Mouse (Mus musculus): ENCODE results near the gene Gpr158. TPM values are rescaled to one million over a fixed set of nuclear protein-coding genes. Genes with fewer than 3 reads are reported as not detected.

Gpr158 gene
- polyA plus RNA-seq (2015; fragmentation: Nextera tagmentation; extraction: Ambion mirVana): 0.03 and 0.05 TPM in 2 replicates

DNA sequence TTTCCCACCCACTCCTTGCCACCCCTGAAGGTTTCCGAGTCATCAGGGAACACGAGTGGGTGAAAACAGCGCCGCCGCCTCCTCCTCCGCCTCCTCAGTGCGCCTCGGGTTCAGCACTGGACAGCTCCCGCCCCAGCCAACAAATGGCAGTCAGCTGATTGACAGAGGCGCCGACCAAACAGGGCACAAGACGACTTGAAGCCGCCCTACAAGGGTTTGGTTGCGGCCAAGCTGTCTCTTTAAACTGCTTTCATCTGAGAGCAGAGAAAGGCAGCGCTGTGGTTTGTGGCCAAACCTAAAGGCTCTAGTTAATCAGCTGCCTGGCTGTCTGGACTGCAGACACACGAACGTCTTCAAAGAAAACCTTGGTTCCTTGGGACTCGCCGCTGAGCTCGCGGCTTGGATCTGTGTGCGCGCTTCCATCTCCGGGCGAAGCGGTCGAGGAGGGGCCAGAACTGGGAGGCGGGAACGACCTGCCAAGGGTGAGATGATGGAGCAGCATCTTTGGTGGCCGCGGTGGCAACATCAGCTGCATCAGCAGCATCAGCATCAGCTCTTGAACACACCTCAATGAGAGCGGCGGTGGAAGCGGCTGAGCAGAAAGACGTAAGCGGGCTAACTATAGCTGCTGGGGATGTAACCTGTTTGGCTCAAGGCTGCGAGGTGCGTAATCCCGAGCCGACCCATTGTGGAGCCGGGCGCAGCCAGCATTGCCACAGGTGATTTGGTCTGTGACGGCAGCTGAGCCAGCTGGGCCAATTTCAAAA lies at the start of gene Gpr158:
Gene Gpr158, plus strand, starts transcription at position 198 of the 767 bp plus-strand sequence.
- 4% methylated on average over 43 of the region's 43 CpGs for WGBS
- Histone ChIP-seq H3K4me3 (replicated peaks) (peak within 1 kb of the TSS; percentile 39), H3K9ac (no peak within 1 kb of the TSS), H3K4me1 (replicated peaks) (no peaks in the 10 kb centered on the region), H3K4me2 (replicated peaks) (peak within 1 kb of the TSS; percentile 67), H3K27ac (no peak within 1 kb of the TSS), H3K27me3 (replicated peaks) (peaks cover 19% of the 10 kb centered on the region), H3K36me3 (no peaks in the 10 kb centered on the region), H3K9me3 (no peaks in the 10 kb centered on the region)
- peak; percentile 94 for ATAC-seq

GRCm38 (mm10) chr2:21343821-21344220 lies 23.5 kb upstream of the Gpr158 start:
- no peaks in the 10 kb centered on the region for H3K36me3 ChIP-seq
- H3K27ac ChIP-seq: no peak overlapping the region
- no peaks in the 10 kb centered on the region for H3K27me3 ChIP-seq (replicated peaks)
- no peak for ATAC-seq
- no peaks in the 10 kb centered on the region for H3K4me1 ChIP-seq (replicated peaks)
- no peaks in the 10 kb centered on the region for H3K9me3 ChIP-seq
- no peak overlapping the region for H3K4me3 ChIP-seq (replicated peaks)
- no peak overlapping the region for H3K9ac ChIP-seq
- H3K4me2 ChIP-seq (replicated peaks): no peak overlapping the region
- WGBS: 75% methylated on average over 5 of the region's 5 CpGs

DNA sequence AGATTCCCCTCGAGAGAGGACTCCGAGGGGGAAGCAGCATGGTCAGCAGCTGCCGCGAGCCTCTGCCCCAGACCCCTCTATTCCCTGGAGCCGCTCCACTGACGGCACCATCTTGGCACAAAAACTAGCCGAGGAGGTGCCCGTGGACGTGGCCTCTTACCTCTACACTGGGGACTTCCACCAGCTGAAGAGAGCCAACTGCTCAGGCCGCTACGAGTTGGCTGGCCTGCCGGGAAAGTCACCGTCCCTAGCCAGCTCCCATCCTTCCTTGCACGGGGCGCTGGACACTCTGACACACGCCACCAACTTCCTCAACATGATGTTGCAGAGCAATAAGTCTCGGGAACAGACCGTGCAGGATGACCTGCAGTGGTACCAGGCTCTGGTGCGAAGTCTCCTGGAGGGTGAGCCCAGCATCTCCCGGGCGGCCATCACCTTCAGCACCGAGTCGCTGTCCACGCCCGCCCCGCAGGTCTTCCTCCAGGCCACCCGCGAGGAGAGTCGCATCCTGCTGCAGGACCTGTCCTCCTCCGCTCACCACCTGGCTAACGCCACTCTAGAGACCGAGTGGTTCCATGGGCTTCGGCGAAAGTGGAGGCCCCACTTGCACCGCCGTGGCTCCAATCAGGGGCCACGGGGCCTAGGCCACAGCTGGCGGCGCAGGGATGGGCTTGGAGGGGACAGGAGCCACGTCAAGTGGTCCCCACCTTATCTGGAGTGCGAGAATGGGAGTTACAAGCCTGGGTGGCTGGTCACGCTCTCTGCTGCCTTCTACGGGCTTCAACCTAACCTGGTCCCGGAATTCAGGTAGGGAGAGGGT lies 1.2 kb downstream of the Gpr158 start:
- no peak overlapping the region for H3K27ac ChIP-seq
- H3K4me2 ChIP-seq (replicated peaks): no peak overlapping the region
- H3K9me3 ChIP-seq: no peaks in the 10 kb centered on the region
- no peaks in the 10 kb centered on the region for H3K36me3 ChIP-seq
- peak; percentile 28; the same call in 1 of the 2 replicates for ATAC-seq
- H3K27me3 ChIP-seq (replicated peaks): peaks cover 19% of the 10 kb centered on the region
- no peak overlapping the region for H3K4me3 ChIP-seq (replicated peaks)
- H3K4me1 ChIP-seq (replicated peaks): no peaks in the 10 kb centered on the region
- WGBS: 18% methylated on average over 44 of the region's 44 CpGs
- H3K9ac ChIP-seq: no peak overlapping the region

- WGBS: 47% methylated on average over 6 of the region's 6 CpGs
- no peak for ATAC-seq
- H3K4me3 ChIP-seq (replicated peaks): no peak overlapping the region
- no peak overlapping the region for H3K27ac ChIP-seq
- peaks cover 19% of the 10 kb centered on the region for H3K27me3 ChIP-seq (replicated peaks)
- H3K9me3 ChIP-seq: no peaks in the 10 kb centered on the region
- no peak overlapping the region for H3K9ac ChIP-seq
- no peaks in the 10 kb centered on the region for H3K4me1 ChIP-seq (replicated peaks)
- H3K4me2 ChIP-seq (replicated peaks): no peak overlapping the region
- no peaks in the 10 kb centered on the region for H3K36me3 ChIP-seq
Measured at GRCm38 (mm10) chr2:21369171-21369485, 1.8 kb downstream of the Gpr158 start.

DNA sequence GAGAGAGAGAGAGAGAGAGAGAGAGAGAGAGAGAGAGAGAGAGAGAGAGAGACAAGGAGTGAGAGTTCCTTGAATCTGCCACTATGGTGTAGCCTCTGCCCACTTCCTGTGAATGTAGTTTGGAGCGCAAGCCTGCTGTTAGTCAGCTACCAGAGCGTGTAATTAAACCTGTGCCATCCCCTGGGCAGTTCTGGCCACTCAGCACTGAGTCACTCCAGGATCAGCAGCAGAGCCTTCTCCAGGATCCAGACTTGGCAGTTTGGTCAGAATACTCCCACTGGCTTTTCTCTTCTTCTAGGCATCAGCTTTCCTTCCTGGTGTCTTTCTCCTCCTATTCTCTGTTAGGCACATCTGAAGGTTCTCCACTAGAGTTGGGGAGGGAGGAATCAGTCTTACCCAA lies 2.2 kb downstream of the Gpr158 start:
- Histone ChIP-seq H3K9me3 (no peaks in the 10 kb centered on the region), H3K4me3 (replicated peaks) (no peak overlapping the region), H3K27ac (no peak overlapping the region), H3K9ac (no peak overlapping the region), H3K36me3 (no peaks in the 10 kb centered on the region), H3K4me1 (replicated peaks) (no peaks in the 10 kb centered on the region), H3K27me3 (replicated peaks) (peaks cover 19% of the 10 kb centered on the region), H3K4me2 (replicated peaks) (no peak overlapping the region)
- 61% methylated on average over 2 of the region's 2 CpGs for WGBS
- ATAC-seq: no peak

GRCm38 (mm10) chr2:21379516-21379915 lies 12.2 kb downstream of the Gpr158 start:
- H3K9ac ChIP-seq: no peak overlapping the region
- no peaks in the 10 kb centered on the region for H3K4me1 ChIP-seq (replicated peaks)
- H3K36me3 ChIP-seq: no peaks in the 10 kb centered on the region
- WGBS: 76% methylated on average over 2 of the region's 2 CpGs
- no peaks in the 10 kb centered on the region for H3K27me3 ChIP-seq (replicated peaks)
- H3K27ac ChIP-seq: no peak overlapping the region
- no peaks in the 10 kb centered on the region for H3K9me3 ChIP-seq
- H3K4me2 ChIP-seq (replicated peaks): no peak overlapping the region
- ATAC-seq: no peak
- H3K4me3 ChIP-seq (replicated peaks): no peak overlapping the region

DNA sequence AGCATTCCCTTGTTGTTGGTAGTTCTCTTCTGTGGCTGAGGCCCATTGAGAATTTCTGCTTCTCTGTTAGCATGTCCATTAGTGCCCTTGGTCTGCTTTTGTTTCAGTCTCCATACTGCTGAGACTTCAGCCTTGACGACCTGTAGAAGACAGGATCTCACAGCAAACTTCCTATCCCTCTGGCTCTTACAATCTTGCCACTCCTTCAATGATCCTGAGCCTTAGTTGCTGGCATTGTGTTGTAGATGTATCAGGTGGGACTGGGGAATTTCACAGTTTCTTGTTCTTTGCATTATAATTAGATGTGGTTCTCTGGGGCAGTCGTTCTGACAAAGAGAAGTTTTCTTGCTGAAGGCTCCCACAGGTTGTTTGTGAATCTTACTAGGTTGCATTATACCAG lies 25.4 kb downstream of the Gpr158 start:
- Histone ChIP-seq H3K4me2 (replicated peaks) (no peak overlapping the region), H3K27ac (no peak overlapping the region), H3K36me3 (no peaks in the 10 kb centered on the region), H3K4me1 (replicated peaks) (no peaks in the 10 kb centered on the region), H3K4me3 (replicated peaks) (no peak overlapping the region), H3K9me3 (no peaks in the 10 kb centered on the region), H3K9ac (no peak overlapping the region), H3K27me3 (replicated peaks) (no peaks in the 10 kb centered on the region)
- no peak for ATAC-seq
- WGBS: 14% methylated on average over 2 of the region's 2 CpGs

GRCm38 (mm10) chr2:21397347-21397746 lies 30.0 kb downstream of the Gpr158 start:
- Histone ChIP-seq H3K36me3 (no peaks in the 10 kb centered on the region), H3K27ac (no peak overlapping the region), H3K9ac (no peak overlapping the region), H3K27me3 (replicated peaks) (no peaks in the 10 kb centered on the region), H3K4me2 (replicated peaks) (no peak overlapping the region), H3K4me1 (replicated peaks) (no peaks in the 10 kb centered on the region), H3K4me3 (replicated peaks) (no peak overlapping the region), H3K9me3 (no peaks in the 10 kb centered on the region)
- 84% methylated on average over 12 of the region's 12 CpGs for WGBS
- ATAC-seq: no peak

- H3K9me3 ChIP-seq: no peaks in the 10 kb centered on the region
- H3K27me3 ChIP-seq (replicated peaks): no peaks in the 10 kb centered on the region
- no peaks in the 10 kb centered on the region for H3K36me3 ChIP-seq
- no peaks in the 10 kb centered on the region for H3K4me1 ChIP-seq (replicated peaks)
- no peak for ATAC-seq
- no peak overlapping the region for H3K9ac ChIP-seq
- H3K4me2 ChIP-seq (replicated peaks): no peak overlapping the region
- H3K27ac ChIP-seq: no peak overlapping the region
- 77% methylated on average over 3 of the region's 3 CpGs for WGBS
- H3K4me3 ChIP-seq (replicated peaks): no peak overlapping the region
Measured at GRCm38 (mm10) chr2:21399657-21400056, 32.3 kb downstream of the Gpr158 start.

GRCm38 (mm10) chr2:21405617-21406016 lies 38.3 kb downstream of the Gpr158 start:
- H3K4me3 ChIP-seq (replicated peaks): no peak overlapping the region
- no peak for ATAC-seq
- H3K4me2 ChIP-seq (replicated peaks): no peak overlapping the region
- no peak overlapping the region for H3K9ac ChIP-seq
- H3K9me3 ChIP-seq: no peaks in the 10 kb centered on the region
- H3K4me1 ChIP-seq (replicated peaks): no peaks in the 10 kb centered on the region
- WGBS: 85% methylated on average over 3 of the region's 3 CpGs
- no peak overlapping the region for H3K27ac ChIP-seq
- no peaks in the 10 kb centered on the region for H3K27me3 ChIP-seq (replicated peaks)
- no peaks in the 10 kb centered on the region for H3K36me3 ChIP-seq

GRCm38 (mm10) chr2:21407443-21407985 lies 40.2 kb downstream of the Gpr158 start:
- no peak for ATAC-seq
- WGBS: 93% methylated on average over 2 of the region's 2 CpGs
- no peaks in the 10 kb centered on the region for H3K36me3 ChIP-seq
- no peak overlapping the region for H3K27ac ChIP-seq
- no peaks in the 10 kb centered on the region for H3K9me3 ChIP-seq
- no peak overlapping the region for H3K4me3 ChIP-seq (replicated peaks)
- no peaks in the 10 kb centered on the region for H3K27me3 ChIP-seq (replicated peaks)
- no peak overlapping the region for H3K4me2 ChIP-seq (replicated peaks)
- no peak overlapping the region for H3K9ac ChIP-seq
- no peaks in the 10 kb centered on the region for H3K4me1 ChIP-seq (replicated peaks)

- no peak overlapping the region for H3K4me3 ChIP-seq (replicated peaks)
- H3K9me3 ChIP-seq: no peaks in the 10 kb centered on the region
- H3K27me3 ChIP-seq (replicated peaks): no peaks in the 10 kb centered on the region
- no peak overlapping the region for H3K27ac ChIP-seq
- no peak overlapping the region for H3K4me2 ChIP-seq (replicated peaks)
- H3K36me3 ChIP-seq: no peaks in the 10 kb centered on the region
- no peaks in the 10 kb centered on the region for H3K4me1 ChIP-seq (replicated peaks)
- no peak for ATAC-seq
- no peak overlapping the region for H3K9ac ChIP-seq
- 78% methylated on average over 3 of the region's 3 CpGs for WGBS
Measured at GRCm38 (mm10) chr2:21408821-21409220, 41.5 kb downstream of the Gpr158 start.
